Mouse (Mus musculus): ENCODE measurements around the gene Hic1.
"Not testable (repeated sequence)": the region's sequence is repeated elsewhere in the genome, so short reads cannot be mapped to it uniquely, and the experiment has no call there.

The Hic1 gene

GRCm38 (mm10) chr11:75192336-75193214, 23.3 kb upstream of the Hic1 start:
- DNase-seq (ENCODE audit: low read depth, low spot score), result no peak

GRCm38 (mm10) chr11:75191841-75192240, 22.5 kb upstream of the Hic1 start:
- no peak for DNase-seq (ENCODE audit: low read depth, low spot score)

- DNase-seq (ENCODE audit: low read depth, low spot score), result no peak
Measured at GRCm38 (mm10) chr11:75190905-75191441, 21.7 kb upstream of the Hic1 start, which contains the start of gene Dph1. TSS of gene Dph1 (minus strand) at chr11:75191241.

- no peak for DNase-seq (ENCODE audit: low read depth, low spot score)
Measured at GRCm38 (mm10) chr11:75190371-75190724, 21.0 kb upstream of the Hic1 start.

- no peak for DNase-seq (ENCODE audit: low read depth, low spot score)
Measured at GRCm38 (mm10) chr11:75189713-75190370, 20.5 kb upstream of the Hic1 start.

GRCm38 (mm10) chr11:75184986-75185385, 15.7 kb upstream of the Hic1 start:
- no peak for DNase-seq (ENCODE audit: low read depth, low spot score)

- DNase-seq (ENCODE audit: low read depth, low spot score), result no peak
Measured at GRCm38 (mm10) chr11:75184573-75184972, 15.3 kb upstream of the Hic1 start.

- no peak for DNase-seq (ENCODE audit: low read depth, low spot score)
Measured at GRCm38 (mm10) chr11:75183917-75184570, 14.7 kb upstream of the Hic1 start.

- no peak for DNase-seq (ENCODE audit: low read depth, low spot score)
Measured at GRCm38 (mm10) chr11:75178672-75179208, 9.4 kb upstream of the Hic1 start, which contains the start of gene Ovca2. TSS of gene Ovca2 (minus strand) at chr11:75178835.

GRCm38 (mm10) chr11:75178011-75178410, 8.7 kb upstream of the Hic1 start:
- DNase-seq (ENCODE audit: low read depth, low spot score), result no peak

- not testable (repeated sequence) for DNase-seq (ENCODE audit: low read depth, low spot score)
Measured at GRCm38 (mm10) chr11:75174574-75174973, 5.3 kb upstream of the Hic1 start.

GRCm38 (mm10) chr11:75173799-75174165, 4.5 kb upstream of the Hic1 start:
- DNase-seq (ENCODE audit: low read depth, low spot score), result no peak

- DNase-seq (ENCODE audit: low read depth, low spot score), result peak; percentile 78
Measured at GRCm38 (mm10) chr11:75173095-75173798, 3.9 kb upstream of the Hic1 start.

GRCm38 (mm10) chr11:75172151-75173094, 3.1 kb upstream of the Hic1 start:
- no peak for DNase-seq (ENCODE audit: low read depth, low spot score)

- no peak for DNase-seq (ENCODE audit: low read depth, low spot score)
Measured at GRCm38 (mm10) chr11:75171186-75171865, 2.0 kb upstream of the Hic1 start.

GRCm38 (mm10) chr11:75170136-75170751, 925 bp upstream of the Hic1 start:
- DNase-seq (ENCODE audit: low read depth, low spot score), result no peak

GRCm38 (mm10) chr11:75168590-75169361, 543 bp downstream of the Hic1 start:
- no peak for DNase-seq (ENCODE audit: low read depth, low spot score)
